14 mouse cellular contexts compared by ENCODE assay signal in genomic region chr13:53281604-53282396, GRCm38 (mm10). TPM values are rescaled to one million over a fixed set of nuclear protein-coding genes. Genes with fewer than 3 reads are reported as not detected.
DNase-seq lines count a peak whose midpoint lies in the region; ATAC-seq lines count a peak whose summit lies in the region.
"Had no signal": no experiment of that assay in that cellular context is flagged by ENCODE, and none has a peak within 500 bp of the region (broad histone marks: within the 10 kb centered on the region; RNA-seq: fewer than 3 reads in every experiment).

No protein-coding gene starts in this region.

- peaks cover 33 to 73% of the 10 kb centered on the region in 2 experiments for H3K4me1 ChIP-seq in heart, embryonic 14.5 days (ENCODE audit: control insufficient read depth in 2 of 2, insufficient read depth in 2 of 2, low read length in 2 of 2)
- peaks cover 56% of the 10 kb centered on the region for H3K4me1 ChIP-seq in lung, embryonic 16.5 days (replicated peaks; ENCODE audit: control insufficient read depth, insufficient read depth, low read length)
- peaks cover 38% of the 10 kb centered on the region for H3K4me1 ChIP-seq in embryonic facial prominence, embryonic 14.5 days (ENCODE audit: control insufficient read depth, insufficient read depth, low read length)
- peaks cover 75% of the 10 kb centered on the region for H3K4me1 ChIP-seq in limb, embryonic 12.5 days (replicated peaks)

- DNase-seq in heart, postnatal 25 days (ENCODE audit: low spot score) = no peak
- no peak for DNase-seq in lung, postnatal 25 days (ENCODE audit: low spot score)
- no peak for DNase-seq in embryonic facial prominence, embryonic 14.5 days (ENCODE audit: low spot score)
- DNase-seq in adrenal gland, postnatal 10 days = no peak
- DNase-seq: cerebellum, adult 11 months; cerebellum, postnatal 25 days; forebrain, postnatal 0 days; kidney, postnatal 10 days had no signal

- H3K27me3 ChIP-seq in heart, embryonic 14.5 days (ENCODE audit: control insufficient read depth, insufficient read depth, low read length) = peaks cover under 1% of the 10 kb centered on the region; the same call in 1 of the 2 replicates
- no peaks in the 10 kb centered on the region for H3K27me3 ChIP-seq in lung, embryonic 16.5 days (ENCODE audit: control insufficient read depth, insufficient read depth, low read depth, low read length)
- no peaks in the 10 kb centered on the region for H3K27me3 ChIP-seq in embryonic facial prominence, embryonic 14.5 days (replicated peaks; ENCODE audit: control insufficient read depth, insufficient read depth, low read length)
- no peaks in the 10 kb centered on the region for H3K27me3 ChIP-seq in limb, embryonic 12.5 days

- peak overlapping the region; percentile 79 for H3K4me2 ChIP-seq in heart, embryonic 14.5 days (ENCODE audit: low read length)
- peak overlapping the region; percentile 26 for H3K4me2 ChIP-seq in lung, embryonic 16.5 days (ENCODE audit: low read depth, low read length)
- peak overlapping the region; percentile 68 for H3K4me2 ChIP-seq in embryonic facial prominence, embryonic 14.5 days (ENCODE audit: low read depth, low read length)
- H3K4me2 ChIP-seq in limb, embryonic 12.5 days = peak overlapping the region; percentile 81

- peak overlapping the region; percentile 38; the same call in 1 of the 2 replicates for H3K9ac ChIP-seq in heart, embryonic 14.5 days (ENCODE audit: low read length)
- H3K9ac ChIP-seq in lung, embryonic 16.5 days (ENCODE audit: low read length) = no peak overlapping the region
- no peak overlapping the region for H3K9ac ChIP-seq in embryonic facial prominence, embryonic 14.5 days (ENCODE audit: low read depth, low read length)
- H3K9ac ChIP-seq in limb, embryonic 12.5 days (replicated peaks) = no peak overlapping the region
- H3K9ac ChIP-seq: forebrain, postnatal 0 days; liver, embryonic 14.5 days had no signal

- 44% methylated on average over 11 of the region's 11 CpGs for WGBS in heart, embryonic 14.5 days
- 18% methylated on average over 11 of the region's 11 CpGs for WGBS in lung, embryonic 16.5 days
- 29% methylated on average over 11 of the region's 11 CpGs for WGBS in embryonic facial prominence, embryonic 14.5 days
- WGBS in limb, embryonic 12.5 days = 23% methylated on average over 11 of the region's 11 CpGs

- H3K9me3 ChIP-seq in heart, embryonic 14.5 days (ENCODE audit: control insufficient read depth, low read length) = no peaks in the 10 kb centered on the region
- H3K9me3 ChIP-seq in lung, embryonic 16.5 days (ENCODE audit: control insufficient read depth, low read length) = no peaks in the 10 kb centered on the region
- 0 out of 2 replicates have a peak, but pooled peaks cover under 1% of the 10 kb centered on the region for H3K9me3 ChIP-seq in embryonic facial prominence, embryonic 14.5 days (ENCODE audit: control insufficient read depth, low read length)
- no peaks in the 10 kb centered on the region for H3K9me3 ChIP-seq in limb, embryonic 12.5 days

- intact Hi-C loops in heart, postnatal 25 days (cut with DNase I) = no loop called here

- H3K36me3 ChIP-seq in heart, embryonic 14.5 days (ENCODE audit: control insufficient read depth, insufficient read depth, low read length) = no peaks in the 10 kb centered on the region
- H3K36me3 ChIP-seq in lung, embryonic 16.5 days (ENCODE audit: control insufficient read depth, insufficient read depth, low read length) = no peaks in the 10 kb centered on the region
- H3K36me3 ChIP-seq in embryonic facial prominence, embryonic 14.5 days (ENCODE audit: control insufficient read depth, insufficient read depth, low read length) = no peaks in the 10 kb centered on the region
- H3K36me3 ChIP-seq in limb, embryonic 12.5 days = no peaks in the 10 kb centered on the region

- H3K4me3 ChIP-seq in heart, embryonic 14.5 days (ENCODE audit: control insufficient read depth in 1 of 2, insufficient read depth in 1 of 2, low read depth in 1 of 2, low read length in 2 of 2) = no peak overlapping the region
- 0 out of 2 replicates have a peak overlapping the region, but pooled peaks have one; percentile 2 for H3K4me3 ChIP-seq in lung, embryonic 16.5 days (ENCODE audit: low read length)
- H3K4me3 ChIP-seq in embryonic facial prominence, embryonic 14.5 days (ENCODE audit: low read depth, low read length) = no peak overlapping the region
- 0 out of 2 replicates have a peak overlapping the region, but pooled peaks have one; percentile 3 for H3K4me3 ChIP-seq in limb, embryonic 12.5 days (replicated peaks)

- H3K27ac ChIP-seq in heart, embryonic 14.5 days (replicated peaks in 1 of 2; ENCODE audit: control insufficient read depth in 1 of 2, insufficient read depth in 1 of 2, low read depth in 2 of 2, low read length in 2 of 2) = peak overlapping the region in 1 of 2 experiments; percentile 61
- peak overlapping the region; percentile 57 for H3K27ac ChIP-seq in lung, embryonic 16.5 days (ENCODE audit: low read length)
- no peak overlapping the region for H3K27ac ChIP-seq in embryonic facial prominence, embryonic 14.5 days (replicated peaks; ENCODE audit: low read depth, low read length)
- H3K27ac ChIP-seq in limb, embryonic 12.5 days = peak overlapping the region; percentile 35; the same call in 1 of the 2 replicates
- H3K27ac ChIP-seq: liver, embryonic 14.5 days had no signal

- no peak for ATAC-seq in heart, embryonic 14.5 days (ENCODE audit: insufficient number of reproducible peaks, insufficient read depth, low FRiP score, low read depth)
- 0 out of 2 replicates have a peak, but pooled peaks have one; percentile 11 for ATAC-seq in lung, embryonic 16.5 days (ENCODE audit: low read depth)
- ATAC-seq in embryonic facial prominence, embryonic 14.5 days (ENCODE audit: low read depth) = peak; percentile 10; the same call in 1 of the 2 replicates
- no peak for ATAC-seq in limb, embryonic 12.5 days (ENCODE audit: insufficient number of reproducible peaks, insufficient read depth, low FRiP score, low TSS enrichment, low read depth)
- no peak for ATAC-seq in granulocyte monocyte progenitor cell, adult 5-6 weeks (replicated peaks; ENCODE audit: poor library complexity, severe bottlenecking)
- ATAC-seq: forebrain, postnatal 0 days; inflammation-experienced regulatory T-cells, adult 6 months had no signal

RNA-seq across cellular contexts. Expression of gene Ror2, which starts 4.1 kb away (rescaled TPM):
- polyA plus RNA-seq in heart, embryonic 14.5 days (2014; fragmentation: Nextera tagmentation; extraction: Ambion mirVana) = 11.5 and 13.2 TPM in 2 replicates
- total RNA-seq in heart, postnatal 25 days (2021) = 1 to 10 TPM; 1.5 to 1.8 TPM
- polyA plus RNA-seq in lung, embryonic 16.5 days (2015; fragmentation: Nextera tagmentation; extraction: Ambion mirVana) = 13.4 and 14.7 TPM in 2 replicates
- 16.4 and 17.1 TPM in 2 replicates for polyA plus RNA-seq in embryonic facial prominence, embryonic 14.5 days (2014; fragmentation: Nextera tagmentation; extraction: Ambion mirVana)
- polyA plus RNA-seq in limb, embryonic 12.5 days (2016; fragmentation: Nextera tagmentation; extraction: Ambion mirVana) = 44.2 and 45.2 TPM in 2 replicates
- total RNA-seq in granulocyte monocyte progenitor cell, adult 5-6 weeks (2014; fragmentation: Nextera tagmentation) = not detected in 2 replicates
- total RNA-seq in granulocyte monocyte progenitor cell, adult 5-6 weeks (2017) = not detected in 2 replicates
- total RNA-seq in adrenal gland, postnatal 10 days (2021) = 1 to 10 TPM; 6.7 to 8.5 TPM
- polyA plus RNA-seq: inflammation-experienced regulatory T-cells, adult 6 months had no signal

Comparison
In these comparisons a context has a peak if more than half of its experiments do, and no peak if none do; other contexts are left out.
1. ATAC-seq: peak in lung, embryonic 16.5 days (single experiment) and embryonic facial prominence, embryonic 14.5 days (single experiment); none in heart, embryonic 14.5 days (single experiment), limb, embryonic 12.5 days (single experiment) and granulocyte monocyte progenitor cell, adult 5-6 weeks (single experiment).
2. H3K4me2 ChIP-seq: peak in every context shown above with its lines; median percentile 81 in limb, embryonic 12.5 days; 79 in heart, embryonic 14.5 days; 68 in embryonic facial prominence, embryonic 14.5 days; 26 in lung, embryonic 16.5 days.
3. H3K4me3 ChIP-seq: peak in lung, embryonic 16.5 days (single experiment) and limb, embryonic 12.5 days (single experiment); none in heart, embryonic 14.5 days (0 of 2) and embryonic facial prominence, embryonic 14.5 days (single experiment).